Mouse (Mus musculus): ENCODE measurements around the gene Pxt1.

- TF ChIP-seq EP300 (IDR thresholded peaks at IDR 0.05; ENCODE audit: low read depth), result no peak
- TF ChIP-seq CTCF (IDR thresholded peaks at IDR 0.05; ENCODE audit: low read depth), result no peak
Measured at GRCm38 (mm10) chr17:28885231-28885630, 58.4 kb downstream of the Pxt1 start.

Data from heart, postnatal 0 days (tissue).